Mouse (Mus musculus): ENCODE data around the gene Ap5b1. TPM values are rescaled to one million over a fixed set of nuclear protein-coding genes. Genes with fewer than 3 reads are reported as not detected.

Gene Ap5b1
- total RNA-seq, 1 experiment: 6.4 TPM

DNA sequence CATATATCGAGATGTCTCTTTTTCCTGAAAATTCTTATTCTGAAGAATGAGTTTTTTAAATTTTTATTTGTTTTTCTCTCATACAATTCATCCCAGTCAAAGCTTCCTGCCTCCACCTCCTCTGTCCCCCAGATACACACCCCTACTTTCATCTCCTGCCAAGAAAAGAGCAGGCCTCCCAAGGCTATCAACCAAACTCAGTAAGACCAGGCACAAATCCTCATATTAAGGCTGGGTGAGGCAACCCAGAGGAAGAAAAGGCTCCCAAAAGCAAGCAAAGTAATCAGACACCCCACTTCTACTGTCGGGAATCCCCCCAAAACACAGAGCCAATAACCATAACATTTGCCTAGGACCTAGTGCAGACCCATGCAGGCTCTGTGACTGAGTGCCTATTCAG, 14.2 kb downstream of the Ap5b1 start:
- no peak overlapping the region for H3K27ac ChIP-seq (ENCODE audit: insufficient read depth, low read depth, low read length, poor library complexity, severe bottlenecking)
- in situ Hi-C loops (cut with MboI; ENCODE audit: low sequenced_read_pairs in 2 of 2, unreplicated experiment in 2 of 2): no loop called here
- DNase-seq (ENCODE audit: low read depth, low spot score): no peak
- no peak overlapping the region for H3K9ac ChIP-seq (ENCODE audit: insufficient read depth, low read depth, low read length, poor library complexity, severe bottlenecking)
- H3K4me3 ChIP-seq (ENCODE audit: insufficient read depth in 1 of 2, low read depth in 1 of 2, low read length in 2 of 2, poor library complexity in 1 of 2, severe bottlenecking in 1 of 2): no peak overlapping the region
- H3K9me3 ChIP-seq (ENCODE audit: control insufficient read depth, insufficient read depth, low read depth, low read length): no peaks in the 10 kb centered on the region
- peaks cover 2 to 6% of the 10 kb centered on the region in 2 experiments; a peak in 1 of 4 replicates for H3K4me1 ChIP-seq (ENCODE audit: control insufficient read depth in 2 of 2, insufficient read depth in 2 of 2, low read length in 2 of 2, poor library complexity in 1 of 2)
- no peaks in the 10 kb centered on the region for H3K36me3 ChIP-seq (ENCODE audit: control insufficient read depth, insufficient read depth, low read length, poor library complexity, severe bottlenecking)
- TF ChIP-seq ZNF384 (IDR thresholded peaks at IDR 0.05; ENCODE audit: low read depth, low read length): no peak
- TF ChIP-seq ZC3H11A (IDR thresholded peaks at IDR 0.05; ENCODE audit: borderline replicate concordance, low read depth, low read length): no peak
- TF ChIP-seq HCFC1 (IDR thresholded peaks at IDR 0.05; ENCODE audit: borderline replicate concordance, insufficient read depth, low read length): no peak
- TF ChIP-seq MAFK (IDR thresholded peaks at IDR 0.05; ENCODE audit: insufficient read depth, low read depth, low read length): no peak
- no peak for TF ChIP-seq CHD2 (IDR thresholded peaks at IDR 0.05; ENCODE audit: low read depth, low read length)

DNA sequence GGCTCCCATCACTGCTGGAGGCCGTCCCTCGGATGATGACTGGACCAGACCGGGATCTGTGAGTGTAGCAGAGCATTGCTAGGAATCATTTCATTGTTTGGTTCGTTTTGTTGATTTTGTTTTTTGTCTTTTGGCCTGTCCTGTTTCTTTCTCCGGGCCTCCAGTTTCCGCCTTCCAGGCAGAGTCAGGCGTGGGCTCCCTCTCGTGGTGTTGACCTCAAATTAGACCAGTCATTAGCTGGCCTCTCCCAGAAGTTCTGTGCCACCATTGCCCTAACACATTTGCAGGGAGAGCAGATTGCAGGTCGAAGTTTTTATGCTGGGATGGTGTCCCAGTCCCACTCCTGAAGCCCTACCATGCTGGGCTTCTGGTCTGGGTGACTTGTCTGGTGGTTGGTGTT, 21.3 kb downstream of the Ap5b1 start:
- Histone ChIP-seq H3K9me3 (ENCODE audit: control insufficient read depth, insufficient read depth, low read depth, low read length) (no peaks in the 10 kb centered on the region), H3K27ac (ENCODE audit: insufficient read depth, low read depth, low read length, poor library complexity, severe bottlenecking) (no peak overlapping the region), H3K4me3 (ENCODE audit: insufficient read depth in 1 of 2, low read depth in 1 of 2, low read length in 2 of 2, poor library complexity in 1 of 2, severe bottlenecking in 1 of 2) (no peak overlapping the region), H3K36me3 (ENCODE audit: control insufficient read depth, insufficient read depth, low read length, poor library complexity, severe bottlenecking) (no peaks in the 10 kb centered on the region), H3K4me1 (ENCODE audit: control insufficient read depth in 2 of 2, insufficient read depth in 2 of 2, low read length in 2 of 2, poor library complexity in 1 of 2) (no peaks in the 10 kb centered on the region), H3K9ac (ENCODE audit: insufficient read depth, low read depth, low read length, poor library complexity, severe bottlenecking) (no peak overlapping the region; the same call in 1 of the 2 replicates)
- TF ChIP-seq HCFC1 (IDR thresholded peaks at IDR 0.05; ENCODE audit: borderline replicate concordance, insufficient read depth, low read length): no peak
- no peak for TF ChIP-seq ZC3H11A (IDR thresholded peaks at IDR 0.05; ENCODE audit: borderline replicate concordance, low read depth, low read length)
- no peak for TF ChIP-seq CHD2 (IDR thresholded peaks at IDR 0.05; ENCODE audit: low read depth, low read length)
- no peak for TF ChIP-seq MAFK (IDR thresholded peaks at IDR 0.05; ENCODE audit: insufficient read depth, low read depth, low read length)
- no peak for TF ChIP-seq ZNF384 (IDR thresholded peaks at IDR 0.05; ENCODE audit: low read depth, low read length)
- DNase-seq (ENCODE audit: low read depth, low spot score): no peak
- in situ Hi-C loops (cut with MboI; ENCODE audit: low sequenced_read_pairs in 2 of 2, unreplicated experiment in 2 of 2): no loop called here

DNA sequence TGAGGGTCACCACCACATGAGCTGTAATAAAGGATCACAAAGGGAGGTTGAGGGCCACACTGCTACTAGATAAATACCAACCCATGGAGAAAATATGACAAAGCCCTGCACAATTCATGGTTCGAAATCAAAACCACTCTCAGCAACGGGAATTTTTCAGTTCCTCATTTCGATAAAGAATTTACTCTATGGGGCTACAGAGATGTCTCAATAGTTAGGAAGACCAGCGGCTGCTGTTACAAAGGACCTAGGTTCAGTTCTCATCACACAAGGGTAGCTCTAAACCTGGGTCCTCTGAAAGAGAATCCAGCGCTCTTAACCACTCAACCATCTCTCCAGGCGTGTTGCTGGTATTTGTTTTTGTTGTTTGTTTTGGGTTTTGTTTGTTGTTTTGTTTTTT, 24.1 kb downstream of the Ap5b1 start:
- Histone ChIP-seq H3K4me1 (ENCODE audit: control insufficient read depth in 2 of 2, insufficient read depth in 2 of 2, low read length in 2 of 2, poor library complexity in 1 of 2) (no peaks in the 10 kb centered on the region), H3K9ac (ENCODE audit: insufficient read depth, low read depth, low read length, poor library complexity, severe bottlenecking) (no peak overlapping the region), H3K4me3 (ENCODE audit: insufficient read depth in 1 of 2, low read depth in 1 of 2, low read length in 2 of 2, poor library complexity in 1 of 2, severe bottlenecking in 1 of 2) (no peak overlapping the region), H3K36me3 (ENCODE audit: control insufficient read depth, insufficient read depth, low read length, poor library complexity, severe bottlenecking) (no peaks in the 10 kb centered on the region), H3K9me3 (ENCODE audit: control insufficient read depth, insufficient read depth, low read depth, low read length) (no peaks in the 10 kb centered on the region), H3K27ac (ENCODE audit: insufficient read depth, low read depth, low read length, poor library complexity, severe bottlenecking) (no peak overlapping the region)
- DNase-seq (ENCODE audit: low read depth, low spot score): no peak
- TF ChIP-seq MAFK (IDR thresholded peaks at IDR 0.05; ENCODE audit: insufficient read depth, low read depth, low read length) (no peak), CHD2 (IDR thresholded peaks at IDR 0.05; ENCODE audit: low read depth, low read length) (no peak), HCFC1 (IDR thresholded peaks at IDR 0.05; ENCODE audit: borderline replicate concordance, insufficient read depth, low read length) (no peak), ZC3H11A (IDR thresholded peaks at IDR 0.05; ENCODE audit: borderline replicate concordance, low read depth, low read length) (no peak), ZNF384 (IDR thresholded peaks at IDR 0.05; ENCODE audit: low read depth, low read length) (no peak)
- in situ Hi-C loops (cut with MboI; ENCODE audit: low sequenced_read_pairs in 2 of 2, unreplicated experiment in 2 of 2): no loop called here

DNA sequence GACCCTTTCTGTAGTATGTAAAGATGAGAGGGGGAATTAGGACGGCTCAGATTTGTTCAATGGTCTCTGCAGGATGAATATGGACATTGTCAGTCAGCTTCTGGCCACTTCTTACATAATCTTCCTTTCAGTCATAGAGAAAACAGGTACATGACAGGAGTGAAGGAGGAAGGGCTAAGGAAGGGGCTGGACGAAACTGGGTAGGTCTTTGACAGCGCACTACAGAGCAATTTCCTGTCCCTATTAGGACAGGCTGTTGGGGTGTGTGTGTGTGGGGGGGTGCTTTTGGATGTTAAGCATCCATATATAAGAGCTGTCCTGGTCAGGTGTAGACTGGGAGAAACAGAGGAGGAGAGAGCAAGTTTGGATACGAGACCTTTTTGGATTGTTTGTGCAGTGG, 31.4 kb downstream of the Ap5b1 start:
- TF ChIP-seq HCFC1 (IDR thresholded peaks at IDR 0.05; ENCODE audit: borderline replicate concordance, insufficient read depth, low read length) (no peak), ZC3H11A (IDR thresholded peaks at IDR 0.05; ENCODE audit: borderline replicate concordance, low read depth, low read length) (no peak), MAFK (IDR thresholded peaks at IDR 0.05; ENCODE audit: insufficient read depth, low read depth, low read length) (no peak), CHD2 (IDR thresholded peaks at IDR 0.05; ENCODE audit: low read depth, low read length) (no peak), ZNF384 (IDR thresholded peaks at IDR 0.05; ENCODE audit: low read depth, low read length) (no peak)
- H3K9ac ChIP-seq (ENCODE audit: insufficient read depth, low read depth, low read length, poor library complexity, severe bottlenecking): no peak overlapping the region
- H3K4me3 ChIP-seq (ENCODE audit: insufficient read depth in 1 of 2, low read depth in 1 of 2, low read length in 2 of 2, poor library complexity in 1 of 2, severe bottlenecking in 1 of 2): no peak overlapping the region
- in situ Hi-C loops (cut with MboI; ENCODE audit: low sequenced_read_pairs in 2 of 2, unreplicated experiment in 2 of 2): no loop called here
- peaks cover 13% of the 10 kb centered on the region for H3K36me3 ChIP-seq (ENCODE audit: control insufficient read depth, insufficient read depth, low read length, poor library complexity, severe bottlenecking)
- no peak for DNase-seq (ENCODE audit: low read depth, low spot score)
- peaks cover 0 to 5% of the 10 kb centered on the region in 2 experiments; a peak in 3 of 4 replicates for H3K4me1 ChIP-seq (ENCODE audit: control insufficient read depth in 2 of 2, insufficient read depth in 2 of 2, low read length in 2 of 2, poor library complexity in 1 of 2)
- H3K27ac ChIP-seq (ENCODE audit: insufficient read depth, low read depth, low read length, poor library complexity, severe bottlenecking): no peak overlapping the region
- no peaks in the 10 kb centered on the region for H3K9me3 ChIP-seq (ENCODE audit: control insufficient read depth, insufficient read depth, low read depth, low read length)

Data from ES-E14 (cell line).